Mouse (Mus musculus) ES-E14 (cell line): Measurements from ENCODE around the gene Ercc8.

Source experiments
- CHD2 ChIP-seq: IDR thresholded peaks from 2 replicates; pipeline ENCODE4 v1.6.1; 2014; ENCODE audit warnings: mild to moderate bottlenecking, low read depth, low read length, inconsistent platforms
- HCFC1 ChIP-seq: IDR thresholded peaks from 2 replicates; pipeline ENCODE4 v1.6.1; 2012; ENCODE audit warnings: low read length, inconsistent platforms, borderline replicate concordance; ENCODE audit not compliant: insufficient read depth
- MAFK ChIP-seq: IDR thresholded peaks from 2 replicates; pipeline ENCODE4 v1.6.1; 2014; ENCODE audit warnings: mild to moderate bottlenecking, low read depth, low read length, inconsistent platforms; ENCODE audit not compliant: insufficient read depth
- ZNF384 ChIP-seq: IDR thresholded peaks from 2 replicates; pipeline ENCODE4 v1.6.1; 2012; ENCODE audit warnings: low read depth, low read length, inconsistent platforms

DNA sequence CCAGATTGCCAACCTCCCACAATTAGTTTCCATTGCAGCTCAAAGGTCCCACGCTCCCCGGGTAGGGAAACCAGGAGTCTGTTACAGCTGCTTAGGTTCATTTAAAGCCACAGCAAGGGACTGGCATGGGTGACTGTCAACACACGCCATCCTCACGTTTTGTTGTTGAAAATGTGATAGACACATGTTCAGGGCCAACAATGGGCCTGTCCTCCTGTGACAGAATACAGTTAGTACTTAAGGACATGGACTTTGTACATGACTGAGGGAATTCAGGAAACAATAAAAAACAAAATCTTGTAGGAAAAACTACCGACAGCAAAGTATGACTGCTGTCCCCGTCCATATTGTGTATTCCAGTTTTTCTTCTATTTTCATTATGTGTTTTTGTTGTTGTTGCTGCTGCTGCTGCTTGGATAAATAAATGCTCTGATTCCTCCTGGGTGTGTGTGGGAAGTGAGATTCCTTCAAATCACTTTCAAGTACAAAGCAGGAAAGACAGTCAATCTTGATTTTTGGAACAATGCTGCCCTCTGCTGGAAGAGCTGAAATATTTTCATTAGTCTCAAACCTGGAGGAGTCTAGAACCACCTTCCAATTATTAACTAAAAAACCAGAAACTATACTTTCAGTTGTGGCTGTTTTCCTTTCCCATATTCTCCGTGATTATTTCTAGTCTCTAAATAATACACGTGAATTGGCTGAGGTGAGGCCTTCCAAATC is 5.7 kb upstream of the Ercc8 start:
- TF ChIP-seq ZNF384 (no peak), HCFC1 (no peak), MAFK (no peak), CHD2 (no peak)
